Mouse (Mus musculus): ENCODE measurements at regions not wholly inside any gene's neighbourhood (a gene's known extent, or its start where the extent isn't known, plus 50 kb on each side); places are given as distances from the start of the nearest gene placed in this dataset.

- ATAC-seq (ENCODE audit: low FRiP score, low TSS enrichment), result no peak
- Histone ChIP-seq H3K4me1 (ENCODE audit: control insufficient read depth, insufficient read depth, low read length) (no peaks in the 10 kb centered on the region), H3K4me3 (replicated peaks; ENCODE audit: low read depth, low read length) (no peak overlapping the region), H3K9ac (replicated peaks; ENCODE audit: low read length) (no peak overlapping the region), H3K9me3 (ENCODE audit: control insufficient read depth, low read length) (no peaks in the 10 kb centered on the region), H3K27me3 (ENCODE audit: control insufficient read depth, insufficient read depth, low read length) (no peaks in the 10 kb centered on the region), H3K4me2 (ENCODE audit: low read length) (no peak overlapping the region), H3K27ac (replicated peaks; ENCODE audit: low read depth, low read length) (no peak overlapping the region), H3K36me3 (ENCODE audit: control insufficient read depth, insufficient read depth, low read length) (no peaks in the 10 kb centered on the region)
- no peak for DNase-seq
These were observed 62.9 kb downstream of the Arrdc3 start for GRCm38 (mm10) chr13:80946034-80946433.

DNA sequence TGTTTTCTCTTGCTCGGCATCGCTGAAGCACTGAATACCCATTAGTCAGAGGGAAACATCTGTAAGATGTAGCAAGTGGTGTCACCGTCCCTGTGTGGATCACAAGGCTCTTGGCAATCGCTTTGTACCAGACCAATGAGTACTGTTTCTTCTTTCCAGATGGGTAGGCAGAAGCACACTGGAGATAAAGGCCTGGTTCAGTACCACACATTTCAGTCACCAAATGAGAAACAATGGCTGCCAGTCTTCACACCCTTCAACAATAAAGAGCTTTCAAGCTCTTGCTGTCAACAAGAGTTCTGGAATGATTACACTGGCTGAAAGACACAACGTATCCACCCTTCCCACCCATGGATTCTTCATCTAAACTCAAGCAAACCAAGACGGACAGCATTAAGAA lies 64.5 kb downstream of the Arrdc3 start:
- no peak overlapping the region for H3K4me3 ChIP-seq (replicated peaks; ENCODE audit: low read depth, low read length)
- H3K4me2 ChIP-seq (ENCODE audit: low read length), result no peak overlapping the region
- no peak overlapping the region for H3K27ac ChIP-seq (replicated peaks; ENCODE audit: low read depth, low read length)
- no peak for ATAC-seq (ENCODE audit: low FRiP score, low TSS enrichment)
- H3K9me3 ChIP-seq (ENCODE audit: control insufficient read depth, low read length), result no peaks in the 10 kb centered on the region
- WGBS, result 69% methylated on average over 6 of the region's 6 CpGs
- no peak for DNase-seq
- H3K9ac ChIP-seq (replicated peaks; ENCODE audit: low read length), result no peak overlapping the region
- H3K27me3 ChIP-seq (ENCODE audit: control insufficient read depth, insufficient read depth, low read length), result no peaks in the 10 kb centered on the region
- H3K4me1 ChIP-seq (ENCODE audit: control insufficient read depth, insufficient read depth, low read length), result no peaks in the 10 kb centered on the region
- H3K36me3 ChIP-seq (ENCODE audit: control insufficient read depth, insufficient read depth, low read length), result no peaks in the 10 kb centered on the region

DNA sequence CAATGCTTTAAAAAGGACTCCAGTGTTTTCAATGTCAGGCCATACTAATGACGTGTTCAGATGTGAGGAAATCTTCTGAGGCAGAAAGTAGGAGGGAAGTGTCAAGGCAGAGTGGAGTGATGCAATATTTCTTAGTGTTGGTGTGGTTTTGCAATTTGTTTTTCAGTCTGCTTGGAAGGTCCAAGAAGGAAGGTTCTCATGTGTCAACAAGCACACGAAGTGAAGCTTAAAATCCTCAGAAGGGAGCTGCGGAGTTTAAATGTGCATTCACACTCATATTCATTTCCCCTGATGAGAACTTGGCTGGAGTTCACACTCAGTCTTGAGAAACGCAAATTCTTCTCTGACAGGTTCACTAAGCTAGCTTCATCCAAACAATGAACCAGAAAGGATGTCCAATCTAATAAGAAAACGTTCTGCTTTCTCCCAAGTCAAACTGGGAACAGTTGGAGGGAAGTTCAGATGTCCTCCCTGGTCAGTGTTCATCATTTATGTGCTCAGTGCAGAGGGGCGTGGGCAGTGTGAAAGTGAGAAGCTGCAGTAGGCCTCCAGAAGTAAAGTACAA lies 66.0 kb downstream of the Arrdc3 start:
- Histone ChIP-seq H3K27me3 (ENCODE audit: control insufficient read depth, insufficient read depth, low read length) (no peaks in the 10 kb centered on the region), H3K27ac (replicated peaks; ENCODE audit: low read depth, low read length) (no peak overlapping the region), H3K4me1 (ENCODE audit: control insufficient read depth, insufficient read depth, low read length) (no peaks in the 10 kb centered on the region), H3K9ac (replicated peaks; ENCODE audit: low read length) (no peak overlapping the region), H3K4me3 (replicated peaks; ENCODE audit: low read depth, low read length) (no peak overlapping the region), H3K36me3 (ENCODE audit: control insufficient read depth, insufficient read depth, low read length) (no peaks in the 10 kb centered on the region), H3K4me2 (ENCODE audit: low read length) (no peak overlapping the region), H3K9me3 (ENCODE audit: control insufficient read depth, low read length) (no peaks in the 10 kb centered on the region)
- DNase-seq (no peak), ATAC-seq (ENCODE audit: low FRiP score, low TSS enrichment) (no peak)
- 75% methylated on average over 6 of the region's 6 CpGs for WGBS

- Histone ChIP-seq H3K4me3 (replicated peaks; ENCODE audit: low read depth, low read length) (no peak overlapping the region), H3K27ac (replicated peaks; ENCODE audit: low read depth, low read length) (no peak overlapping the region), H3K36me3 (ENCODE audit: control insufficient read depth, insufficient read depth, low read length) (no peaks in the 10 kb centered on the region), H3K4me1 (ENCODE audit: control insufficient read depth, insufficient read depth, low read length) (no peaks in the 10 kb centered on the region), H3K9ac (replicated peaks; ENCODE audit: low read length) (no peak overlapping the region), H3K9me3 (ENCODE audit: control insufficient read depth, low read length) (no peaks in the 10 kb centered on the region), H3K4me2 (ENCODE audit: low read length) (no peak overlapping the region), H3K27me3 (ENCODE audit: control insufficient read depth, insufficient read depth, low read length) (no peaks in the 10 kb centered on the region)
- WGBS, result 81% methylated on average over 2 of the region's 2 CpGs
- DNase-seq, result no peak
- no peak for ATAC-seq (ENCODE audit: low FRiP score, low TSS enrichment)
These were observed 67.1 kb downstream of the Arrdc3 start for GRCm38 (mm10) chr13:80950239-80950638.

DNA sequence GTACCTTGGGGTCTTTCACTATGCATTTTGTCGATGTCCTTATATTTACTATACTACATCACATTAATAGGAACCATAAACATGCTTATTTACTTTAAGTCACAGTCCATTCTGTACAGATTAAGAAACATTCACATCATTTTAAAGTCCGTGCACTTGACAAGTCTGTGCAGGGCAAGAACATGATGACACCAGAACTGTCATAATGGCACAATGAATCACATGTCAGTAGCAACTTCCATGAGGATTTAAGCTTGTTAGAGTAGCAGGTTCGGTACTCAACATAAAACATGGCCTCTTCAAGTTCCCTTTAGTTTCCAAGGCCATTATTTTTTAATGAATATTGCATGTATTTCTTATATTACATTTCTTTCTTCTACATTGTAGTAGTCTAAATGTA lies 67.6 kb downstream of the Arrdc3 start:
- Histone ChIP-seq H3K4me2 (ENCODE audit: low read length) (no peak overlapping the region), H3K27me3 (ENCODE audit: control insufficient read depth, insufficient read depth, low read length) (no peaks in the 10 kb centered on the region), H3K9ac (replicated peaks; ENCODE audit: low read length) (no peak overlapping the region), H3K27ac (replicated peaks; ENCODE audit: low read depth, low read length) (no peak overlapping the region), H3K4me1 (ENCODE audit: control insufficient read depth, insufficient read depth, low read length) (no peaks in the 10 kb centered on the region), H3K9me3 (ENCODE audit: control insufficient read depth, low read length) (no peaks in the 10 kb centered on the region), H3K36me3 (ENCODE audit: control insufficient read depth, insufficient read depth, low read length) (no peaks in the 10 kb centered on the region), H3K4me3 (replicated peaks; ENCODE audit: low read depth, low read length) (no peak overlapping the region)
- 87% methylated on average over 3 of the region's 3 CpGs for WGBS
- no peak for DNase-seq
- no peak for ATAC-seq (ENCODE audit: low FRiP score, low TSS enrichment)

DNA sequence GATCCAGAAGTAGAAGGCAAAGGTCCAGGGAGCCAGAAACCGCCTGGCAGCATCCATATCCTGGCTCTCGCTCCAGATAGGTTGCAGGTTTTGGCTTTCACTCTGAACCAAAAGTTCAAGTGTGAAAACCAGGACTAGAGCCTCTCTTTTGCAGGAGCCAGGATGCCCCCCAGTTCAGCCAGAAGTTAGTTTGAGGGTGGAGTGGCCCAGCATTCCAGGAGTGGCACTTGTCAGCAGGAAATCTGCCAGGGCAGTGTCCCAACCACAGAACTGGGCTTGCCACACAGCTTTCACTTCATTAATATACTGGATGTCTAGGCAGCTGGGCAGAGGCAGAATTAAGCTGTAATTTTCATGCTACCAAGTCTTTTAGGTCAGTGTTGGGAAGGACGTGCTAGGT lies 68.1 kb downstream of the Arrdc3 start:
- H3K27ac ChIP-seq (replicated peaks; ENCODE audit: low read depth, low read length), result no peak overlapping the region
- H3K36me3 ChIP-seq (ENCODE audit: control insufficient read depth, insufficient read depth, low read length), result no peaks in the 10 kb centered on the region
- H3K4me1 ChIP-seq (ENCODE audit: control insufficient read depth, insufficient read depth, low read length), result no peaks in the 10 kb centered on the region
- no peaks in the 10 kb centered on the region for H3K27me3 ChIP-seq (ENCODE audit: control insufficient read depth, insufficient read depth, low read length)
- DNase-seq, result no peak
- H3K9ac ChIP-seq (replicated peaks; ENCODE audit: low read length), result no peak overlapping the region
- no peaks in the 10 kb centered on the region for H3K9me3 ChIP-seq (ENCODE audit: control insufficient read depth, low read length)
- H3K4me3 ChIP-seq (replicated peaks; ENCODE audit: low read depth, low read length), result no peak overlapping the region
- ATAC-seq (ENCODE audit: low FRiP score, low TSS enrichment), result no peak
- no peak overlapping the region for H3K4me2 ChIP-seq (ENCODE audit: low read length)
- WGBS, result 84% methylated on average over 3 of the region's 3 CpGs

DNA sequence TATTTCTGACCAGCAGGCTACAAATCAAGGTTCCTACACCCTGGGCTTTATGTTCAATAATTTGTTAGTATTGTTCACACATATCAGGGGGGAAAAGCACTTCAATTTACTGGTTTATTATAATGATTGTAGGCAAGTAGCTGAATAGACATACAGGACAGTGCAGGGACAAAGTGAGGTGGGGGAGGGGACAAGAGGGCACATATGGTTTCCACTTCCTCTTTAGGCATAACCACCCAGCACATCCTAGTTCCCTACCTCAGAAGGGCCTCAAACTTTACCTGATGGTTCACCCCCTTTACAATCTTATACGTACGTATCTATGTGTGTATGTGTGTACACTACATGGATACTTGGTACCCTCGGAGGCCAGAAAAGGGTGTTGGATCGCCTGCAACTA lies 69.7 kb downstream of the Arrdc3 start:
- DNase-seq (no peak), ATAC-seq (ENCODE audit: low FRiP score, low TSS enrichment) (no peak)
- Histone ChIP-seq H3K36me3 (ENCODE audit: control insufficient read depth, insufficient read depth, low read length) (no peaks in the 10 kb centered on the region), H3K9me3 (ENCODE audit: control insufficient read depth, low read length) (no peaks in the 10 kb centered on the region), H3K9ac (replicated peaks; ENCODE audit: low read length) (no peak overlapping the region), H3K27ac (replicated peaks; ENCODE audit: low read depth, low read length) (no peak overlapping the region), H3K4me1 (ENCODE audit: control insufficient read depth, insufficient read depth, low read length) (no peaks in the 10 kb centered on the region), H3K4me3 (replicated peaks; ENCODE audit: low read depth, low read length) (no peak overlapping the region), H3K4me2 (ENCODE audit: low read length) (no peak overlapping the region), H3K27me3 (ENCODE audit: control insufficient read depth, insufficient read depth, low read length) (no peaks in the 10 kb centered on the region)
- WGBS, result 95% methylated on average over 4 of the region's 4 CpGs

- ATAC-seq (ENCODE audit: low FRiP score, low TSS enrichment) (no peak), DNase-seq (no peak)
- 73% methylated on average over 6 of the region's 6 CpGs for WGBS
These were observed 71.0 kb downstream of the Arrdc3 start for GRCm38 (mm10) chr13:80954059-80954645.

GRCm38 (mm10) chr13:80956966-80957365 lies 73.8 kb downstream of the Arrdc3 start:
- Histone ChIP-seq H3K36me3 (ENCODE audit: control insufficient read depth, insufficient read depth, low read length) (no peaks in the 10 kb centered on the region), H3K4me3 (replicated peaks; ENCODE audit: low read depth, low read length) (no peak overlapping the region), H3K27ac (replicated peaks; ENCODE audit: low read depth, low read length) (no peak overlapping the region), H3K27me3 (ENCODE audit: control insufficient read depth, insufficient read depth, low read length) (no peaks in the 10 kb centered on the region), H3K4me1 (ENCODE audit: control insufficient read depth, insufficient read depth, low read length) (no peaks in the 10 kb centered on the region), H3K9me3 (ENCODE audit: control insufficient read depth, low read length) (no peaks in the 10 kb centered on the region), H3K4me2 (ENCODE audit: low read length) (no peak overlapping the region), H3K9ac (replicated peaks; ENCODE audit: low read length) (no peak overlapping the region)
- DNase-seq (no peak), ATAC-seq (ENCODE audit: low FRiP score, low TSS enrichment) (no peak)
- WGBS, result 86% methylated on average over 1 of the region's 1 CpGs

More at GRCm38 (mm10) chr13:80954059-80954645, 71.0 kb downstream of the Arrdc3 start:
- H3K27ac ChIP-seq (replicated peaks; ENCODE audit: low read depth, low read length), result no peak overlapping the region
- no peaks in the 10 kb centered on the region for H3K4me1 ChIP-seq (ENCODE audit: control insufficient read depth, insufficient read depth, low read length)
- H3K4me3 ChIP-seq (replicated peaks; ENCODE audit: low read depth, low read length), result no peak overlapping the region
- H3K36me3 ChIP-seq (ENCODE audit: control insufficient read depth, insufficient read depth, low read length), result no peaks in the 10 kb centered on the region
- no peak overlapping the region for H3K9ac ChIP-seq (replicated peaks; ENCODE audit: low read length)
- no peaks in the 10 kb centered on the region for H3K27me3 ChIP-seq (ENCODE audit: control insufficient read depth, insufficient read depth, low read length)
- no peak overlapping the region for H3K4me2 ChIP-seq (ENCODE audit: low read length)
- no peaks in the 10 kb centered on the region for H3K9me3 ChIP-seq (ENCODE audit: control insufficient read depth, low read length)
